Mouse (Mus musculus) intestine, embryonic 15.5 days (tissue): Measurements from ENCODE around the gene Mcee. TPM values are rescaled to one million over a fixed set of nuclear protein-coding genes. Genes with fewer than 3 reads are reported as not detected.

Source experiments
- ATAC-seq: fragments of 200-750 bp; cut with Nextera tagmentation; 2 replicates; pipeline ENCODE4 v1.8.0; 2017; ENCODE audit warnings: moderate TSS enrichment, moderate library complexity
- H3K27ac ChIP-seq: fragments of 300-500 bp; sonication (generic); 2 replicates; pipeline ENCODE4 v1.5.1; 2015; ENCODE audit warnings: mild to moderate bottlenecking, inconsistent platforms
- H3K27me3 ChIP-seq: fragments of 300-500 bp; sonication (generic); replicated peaks from 2 replicates; pipeline ENCODE4 v1.6.1; 2015; ENCODE audit warnings: inconsistent platforms
- H3K36me3 ChIP-seq: fragments of 300-500 bp; sonication (generic); 2 replicates; pipeline ENCODE4 v1.6.1; 2015; ENCODE audit warnings: inconsistent platforms
- H3K4me1 ChIP-seq: fragments of 300-500 bp; sonication (generic); replicated peaks from 2 replicates; pipeline ENCODE4 v1.6.1; 2015; ENCODE audit warnings: inconsistent platforms
- H3K4me2 ChIP-seq: fragments of 300-500 bp; sonication (generic); replicated peaks from 2 replicates; pipeline ENCODE4 v1.6.1; 2015; ENCODE audit warnings: mild to moderate bottlenecking, inconsistent platforms
- H3K4me3 ChIP-seq: fragments of 300-500 bp; sonication (generic); replicated peaks from 2 replicates; pipeline ENCODE4 v1.5.1; 2015; ENCODE audit warnings: inconsistent platforms
- H3K9ac ChIP-seq: fragments of 300-500 bp; sonication (generic); 2 replicates; pipeline ENCODE4 v1.6.1; 2015; ENCODE audit warnings: inconsistent platforms
- H3K9me3 ChIP-seq: fragments of 300-500 bp; sonication (generic); 2 replicates; pipeline ENCODE4 v1.6.1; 2016; ENCODE audit warnings: inconsistent platforms
- WGBS: fragments of 180-500 bp; shearing (Covaris S2); methylation state at CpG from one replicate; pipeline ENCODE4 v1.1.7; 2015; 5-methylcytosine and 5-hydroxymethylcytosine counted together
- polyA plus RNA-seq: library from polyadenylated mRNA; unstranded; fragments of >200 nt; fragmentation: Nextera tagmentation; extraction: Ambion mirVana; gene quantifications from 2 replicates; pipeline ENCODE4 v1.2.1, GENCODE M21; 2015

Mcee gene
- polyA plus RNA-seq = 109 and 111 TPM in 2 replicates

DNA sequence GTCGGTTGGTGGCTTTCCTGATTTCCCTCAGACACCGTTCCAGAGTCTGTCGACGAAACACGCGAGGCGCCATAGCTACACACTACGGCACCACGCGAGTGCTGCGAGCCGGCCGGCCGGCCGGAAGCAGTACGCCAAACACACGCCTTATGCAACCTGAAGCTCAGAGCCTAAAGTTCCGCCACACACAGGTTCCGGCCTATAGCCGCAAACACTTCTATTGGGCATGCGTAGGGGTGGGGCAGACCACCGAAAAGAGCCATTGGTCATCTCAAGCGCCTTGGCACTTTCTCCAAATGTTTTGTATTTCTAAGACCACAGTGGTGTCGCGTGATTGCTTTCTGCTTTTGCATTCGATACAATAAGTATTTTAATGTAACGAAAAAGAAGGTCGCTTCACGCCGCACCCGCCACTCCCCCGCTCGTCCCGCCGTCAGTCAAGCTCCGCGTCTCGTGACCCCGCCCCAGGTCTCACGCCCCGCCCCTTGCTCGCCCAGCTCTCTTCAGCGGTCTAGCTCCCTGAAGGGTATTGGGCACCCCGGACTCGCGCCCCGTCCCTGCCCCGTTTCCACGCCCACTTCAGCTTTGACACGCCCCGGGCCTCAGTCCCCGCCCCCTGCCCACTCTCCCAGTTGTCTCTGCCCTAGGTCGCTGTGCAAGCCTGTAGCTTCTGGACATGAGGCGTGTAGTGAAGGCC lies at the start of gene Mcee, which contains the start of gene Mphosph10:
TSS of gene Mcee (plus strand) at position 486 of the 697 bp plus-strand sequence.
TSS of gene Mphosph10 (minus strand) at position 147 of the 697 bp plus-strand sequence.
- H3K27ac ChIP-seq = peak within 1 kb of the TSS; percentile 86
- no peaks in the 10 kb centered on the region for H3K36me3 ChIP-seq
- peak within 1 kb of the TSS; percentile 81 for H3K4me3 ChIP-seq
- peak; percentile 99 for ATAC-seq
- no peaks in the 10 kb centered on the region for H3K27me3 ChIP-seq
- peak within 1 kb of the TSS; percentile 88 for H3K4me2 ChIP-seq
- H3K4me1 ChIP-seq = no peaks in the 10 kb centered on the region
- 1% methylated on average over 54 of the region's 54 CpGs for WGBS
- no peaks in the 10 kb centered on the region for H3K9me3 ChIP-seq
- peak within 1 kb of the TSS; percentile 90 for H3K9ac ChIP-seq

DNA sequence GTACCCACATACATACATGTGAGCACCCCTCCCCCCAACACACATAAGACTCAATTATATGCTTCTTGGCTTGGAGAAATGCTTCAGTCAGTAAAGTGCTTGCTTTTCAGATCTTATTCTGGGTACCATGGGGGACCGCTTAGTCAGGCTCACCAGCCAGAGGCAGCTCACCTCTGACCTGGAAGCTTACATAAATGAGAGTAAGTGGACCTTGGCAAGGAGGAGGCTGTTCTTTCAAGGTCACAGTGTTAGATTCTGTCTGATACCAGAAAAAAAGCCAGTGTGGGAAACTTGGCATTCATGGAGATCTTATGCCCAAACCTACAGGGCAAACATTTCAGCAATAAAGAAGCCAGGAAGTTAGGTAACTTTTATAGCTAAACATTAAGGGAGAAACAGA lies 44.6 kb upstream of the Mcee start:
- Histone ChIP-seq H3K27me3 (no peaks in the 10 kb centered on the region), H3K4me1 (no peaks in the 10 kb centered on the region), H3K27ac (no peak overlapping the region), H3K4me2 (no peak overlapping the region), H3K9me3 (no peaks in the 10 kb centered on the region), H3K9ac (no peak overlapping the region), H3K4me3 (no peak overlapping the region), H3K36me3 (peaks cover 5% of the 10 kb centered on the region; the same call in 1 of the 2 replicates)
- WGBS = 93% methylated on average over 1 of the region's 1 CpGs
- ATAC-seq = no peak

DNA sequence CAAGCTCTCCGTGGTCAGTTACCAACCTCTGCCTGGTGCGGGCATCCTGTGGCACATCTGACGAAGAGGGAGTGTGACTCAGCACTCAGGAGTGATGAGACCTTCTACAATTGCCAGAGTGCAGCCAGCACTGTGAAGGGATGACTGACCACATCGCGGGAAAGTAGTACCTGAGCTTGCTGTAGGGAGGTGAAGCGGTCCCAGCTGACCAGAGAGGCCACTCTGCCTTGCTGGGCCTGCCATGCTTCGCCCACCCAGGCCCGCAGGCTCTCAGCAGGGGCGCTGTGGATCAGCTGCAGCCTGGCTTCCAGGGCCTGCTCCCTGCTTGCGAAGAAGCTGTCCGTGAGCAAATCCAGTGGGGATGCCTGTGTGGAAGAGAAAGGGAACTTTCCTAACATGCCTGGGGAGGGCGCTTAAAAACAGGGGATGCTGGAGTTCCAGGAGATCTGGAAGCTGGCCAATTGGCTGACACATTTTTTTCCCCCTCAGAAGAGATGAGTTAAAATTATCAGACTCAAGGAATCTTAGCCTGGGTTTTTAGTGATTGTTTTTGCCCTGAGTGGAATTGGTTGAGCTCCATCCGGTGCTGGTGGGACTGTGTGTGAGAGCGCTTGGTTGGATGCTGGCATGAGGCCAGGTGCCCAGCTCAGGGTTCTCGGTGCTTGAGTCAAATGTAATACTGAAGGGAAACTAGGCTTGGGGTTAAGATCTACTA lies 43.1 kb upstream of the Mcee start:
- H3K9me3 ChIP-seq = no peaks in the 10 kb centered on the region
- no peak overlapping the region for H3K4me2 ChIP-seq
- no peak for ATAC-seq
- H3K4me3 ChIP-seq = no peak overlapping the region
- no peaks in the 10 kb centered on the region for H3K27me3 ChIP-seq
- H3K4me1 ChIP-seq = no peaks in the 10 kb centered on the region
- 86% methylated on average over 15 of the region's 15 CpGs for WGBS
- H3K36me3 ChIP-seq = peaks cover 5% of the 10 kb centered on the region; the same call in 1 of the 2 replicates
- H3K27ac ChIP-seq = no peak overlapping the region
- H3K9ac ChIP-seq = no peak overlapping the region

DNA sequence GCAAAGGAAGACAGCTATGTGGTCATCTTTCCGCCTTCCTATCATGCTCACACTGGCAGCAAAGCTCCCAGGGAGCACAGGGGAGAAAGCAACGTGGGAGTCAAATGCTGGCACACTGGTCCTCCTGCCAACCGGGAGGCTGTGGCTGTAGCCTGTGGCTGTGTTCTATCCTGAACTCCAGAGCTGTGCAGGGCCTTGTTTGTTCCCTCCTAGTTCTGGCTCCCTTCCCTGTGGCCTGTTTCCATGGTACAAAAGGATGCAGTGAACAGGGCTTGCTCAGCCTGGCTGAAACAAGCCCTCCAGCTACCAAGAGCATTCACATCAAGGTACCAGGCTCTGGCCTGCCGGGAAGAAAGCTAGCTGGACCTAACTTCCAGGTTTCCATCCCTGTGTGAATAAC lies 41.3 kb upstream of the Mcee start:
- Histone ChIP-seq H3K4me3 (no peak overlapping the region), H3K27me3 (no peaks in the 10 kb centered on the region), H3K4me2 (no peak overlapping the region), H3K9me3 (no peaks in the 10 kb centered on the region), H3K9ac (no peak overlapping the region), H3K36me3 (peaks cover 5% of the 10 kb centered on the region; the same call in 1 of the 2 replicates), H3K27ac (no peak overlapping the region), H3K4me1 (no peaks in the 10 kb centered on the region)
- ATAC-seq = no peak
- 88% methylated on average over 4 of the region's 4 CpGs for WGBS

DNA sequence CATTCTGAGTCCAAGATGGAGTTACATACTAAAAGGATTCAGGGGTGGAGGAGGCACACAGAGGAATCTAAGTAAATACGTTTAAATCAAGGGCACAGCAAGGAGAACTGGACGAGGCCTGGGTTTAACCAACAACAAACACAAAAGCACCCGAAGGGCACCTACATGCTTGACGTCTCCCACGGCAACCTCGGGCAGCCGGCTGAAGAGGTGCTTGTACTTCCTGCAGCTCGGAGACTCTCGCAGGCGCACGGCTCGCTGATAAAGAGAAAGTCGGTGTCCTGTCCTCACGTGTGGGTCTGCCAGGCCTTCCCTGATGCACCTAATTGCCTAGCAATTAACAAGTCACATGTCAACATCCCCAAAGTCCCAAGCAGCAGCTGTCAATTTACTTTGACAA lies 38.2 kb upstream of the Mcee start:
- no peak for ATAC-seq
- no peak overlapping the region for H3K4me2 ChIP-seq
- no peak overlapping the region for H3K4me3 ChIP-seq
- H3K27ac ChIP-seq = no peak overlapping the region
- no peak overlapping the region for H3K9ac ChIP-seq
- 73% methylated on average over 14 of the region's 14 CpGs for WGBS
- peaks cover 14% of the 10 kb centered on the region for H3K36me3 ChIP-seq
- H3K4me1 ChIP-seq = no peaks in the 10 kb centered on the region
- H3K9me3 ChIP-seq = no peaks in the 10 kb centered on the region
- H3K27me3 ChIP-seq = no peaks in the 10 kb centered on the region

DNA sequence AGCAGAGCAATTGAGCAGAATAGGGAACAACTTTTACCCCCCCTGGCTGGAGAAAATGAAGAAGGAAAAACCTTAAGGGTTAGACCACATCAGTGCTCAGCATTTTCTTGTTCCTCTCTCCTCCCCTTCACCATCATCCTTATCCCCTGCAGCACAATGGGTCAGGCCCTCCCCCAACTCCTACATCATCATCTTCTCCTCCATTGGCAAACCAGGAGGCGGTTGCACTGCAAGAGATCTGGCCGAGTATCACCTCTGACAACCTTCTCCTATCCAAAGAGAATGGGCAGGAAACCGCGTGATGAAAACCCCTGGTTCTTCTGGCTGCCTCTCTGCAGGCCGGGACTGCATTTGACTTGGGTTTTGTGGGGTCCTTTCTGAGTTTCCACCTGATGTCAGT lies 35.7 kb upstream of the Mcee start:
- no peak overlapping the region for H3K9ac ChIP-seq
- 0 out of 2 replicates have a peak, but pooled peaks cover 3% of the 10 kb centered on the region for H3K4me1 ChIP-seq
- H3K27me3 ChIP-seq = no peaks in the 10 kb centered on the region
- ATAC-seq = no peak
- no peak overlapping the region for H3K4me2 ChIP-seq
- no peaks in the 10 kb centered on the region for H3K9me3 ChIP-seq
- H3K36me3 ChIP-seq = peaks cover 12% of the 10 kb centered on the region
- H3K27ac ChIP-seq = no peak overlapping the region
- H3K4me3 ChIP-seq = no peak overlapping the region
- 87% methylated on average over 5 of the region's 5 CpGs for WGBS

DNA sequence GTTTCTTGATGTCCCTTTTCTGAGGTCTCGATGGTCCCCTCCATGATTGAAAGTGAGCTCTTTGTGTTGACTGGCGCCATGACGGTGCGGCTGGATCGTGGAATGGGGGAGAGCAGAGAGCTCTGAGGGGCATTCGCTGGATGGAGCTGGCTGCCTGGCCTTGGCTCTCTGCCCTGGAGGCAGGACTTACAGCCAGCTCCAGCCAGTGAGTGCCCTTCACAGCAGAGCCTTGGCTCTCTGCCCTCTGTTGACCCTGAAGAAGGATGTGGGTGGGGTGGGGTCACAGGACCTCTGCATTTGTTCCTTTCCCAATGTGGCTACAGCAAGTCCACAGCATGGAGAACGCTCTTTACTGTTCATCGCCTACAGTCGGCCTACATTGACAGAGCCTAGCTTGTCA lies 35.0 kb upstream of the Mcee start:
- Histone ChIP-seq H3K4me3 (no peak overlapping the region), H3K4me2 (no peak overlapping the region), H3K9me3 (no peaks in the 10 kb centered on the region), H3K36me3 (peaks cover 18% of the 10 kb centered on the region), H3K27ac (no peak overlapping the region), H3K27me3 (no peaks in the 10 kb centered on the region), H3K4me1 (0 out of 2 replicates have a peak, but pooled peaks cover 3% of the 10 kb centered on the region), H3K9ac (no peak overlapping the region)
- 92% methylated on average over 9 of the region's 9 CpGs for WGBS
- ATAC-seq = no peak

DNA sequence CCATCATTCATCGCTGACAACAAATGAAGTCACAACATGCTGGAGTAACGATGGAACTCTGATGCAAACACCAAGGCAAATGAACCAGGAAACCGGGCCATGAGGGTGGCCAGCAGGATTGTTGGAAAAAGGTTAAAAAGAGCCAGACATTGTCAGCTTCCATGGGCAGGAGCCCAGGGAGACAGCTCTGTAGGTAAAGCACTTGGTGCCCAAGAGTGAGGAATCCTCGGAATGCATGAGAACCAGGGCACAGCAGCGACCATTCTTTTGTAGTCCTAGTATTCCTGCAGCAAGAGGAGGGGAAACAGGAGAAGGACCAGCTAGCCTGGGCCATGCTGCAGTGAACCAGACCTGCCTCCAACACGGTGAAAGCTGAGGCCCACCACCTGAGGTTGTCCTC lies 33.7 kb upstream of the Mcee start:
- no peak overlapping the region for H3K4me2 ChIP-seq

DNA sequence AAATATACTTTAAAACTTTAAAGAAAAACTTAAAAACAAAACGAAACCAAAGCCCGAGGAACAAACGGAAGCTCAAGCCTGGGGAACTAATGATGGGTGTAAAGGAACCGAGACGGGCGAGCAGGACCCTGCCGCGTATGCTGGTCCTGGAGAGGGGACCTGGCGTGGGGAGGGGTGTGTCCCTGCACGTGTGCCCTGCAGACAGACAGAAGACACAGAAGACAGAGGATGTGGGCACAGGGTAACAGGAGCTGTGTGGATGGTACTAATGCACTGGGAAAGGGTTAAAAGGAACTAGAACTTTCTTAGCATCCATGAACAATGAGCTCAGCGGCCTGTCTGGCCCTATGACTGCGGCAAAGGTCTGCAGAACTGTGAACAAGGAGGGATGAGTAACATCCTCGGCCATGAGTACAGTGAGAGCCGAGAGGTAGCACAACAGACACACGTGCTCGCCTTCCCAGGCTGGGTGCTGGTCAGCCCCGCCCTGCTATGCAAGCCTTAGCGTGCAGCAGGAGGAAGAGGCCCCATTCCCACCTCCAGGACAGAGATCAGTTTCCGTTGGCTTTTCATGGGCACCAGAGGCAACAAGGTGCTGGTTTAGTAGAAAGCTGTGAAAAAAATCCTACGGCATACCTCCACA lies 32.3 kb upstream of the Mcee start:
- ATAC-seq = peak; percentile 93
- H3K36me3 ChIP-seq = peaks cover 24% of the 10 kb centered on the region
- no peaks in the 10 kb centered on the region for H3K9me3 ChIP-seq
- 0 out of 2 replicates have a peak, but pooled peaks cover 3% of the 10 kb centered on the region for H3K4me1 ChIP-seq
- H3K4me3 ChIP-seq = no peak overlapping the region
- H3K9ac ChIP-seq = no peak overlapping the region; the same call in 1 of the 2 replicates
- WGBS = 79% methylated on average over 20 of the region's 20 CpGs
- no peaks in the 10 kb centered on the region for H3K27me3 ChIP-seq
- H3K27ac ChIP-seq = no peak overlapping the region
- H3K4me2 ChIP-seq = no peak overlapping the region

More for the DNA sequence above, 33.7 kb upstream of the Mcee start:
- 84% methylated on average over 6 of the region's 6 CpGs for WGBS
- ATAC-seq = no peak
- Histone ChIP-seq H3K4me3 (no peak overlapping the region), H3K27me3 (no peaks in the 10 kb centered on the region), H3K27ac (no peak overlapping the region), H3K9me3 (no peaks in the 10 kb centered on the region), H3K9ac (no peak overlapping the region), H3K36me3 (peaks cover 24% of the 10 kb centered on the region), H3K4me1 (0 out of 2 replicates have a peak, but pooled peaks cover 3% of the 10 kb centered on the region)

DNA sequence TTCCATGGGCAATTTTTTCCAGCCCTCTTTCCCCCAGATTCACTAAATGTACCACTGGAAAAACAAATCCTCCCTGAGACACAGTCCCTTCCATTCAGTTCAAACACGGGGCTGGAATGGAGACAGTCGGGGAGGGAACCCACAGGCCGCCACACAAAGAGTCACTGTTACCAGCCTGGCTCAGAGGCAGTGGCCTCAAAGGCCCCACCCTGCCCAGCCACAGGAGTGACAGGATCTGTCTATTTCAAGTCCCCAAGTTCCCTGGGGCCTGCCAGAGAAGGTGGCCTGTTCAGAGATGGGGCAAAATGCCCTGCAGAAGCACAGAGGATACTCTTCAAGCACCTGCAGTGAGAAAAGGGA lies 31.8 kb upstream of the Mcee start:
- no peak overlapping the region for H3K27ac ChIP-seq
- WGBS = 68% methylated on average over 3 of the region's 3 CpGs
- no peaks in the 10 kb centered on the region for H3K9me3 ChIP-seq
- peaks cover 24% of the 10 kb centered on the region for H3K36me3 ChIP-seq
- H3K9ac ChIP-seq = no peak overlapping the region
- 0 out of 2 replicates have a peak, but pooled peaks cover 3% of the 10 kb centered on the region for H3K4me1 ChIP-seq
- no peak overlapping the region for H3K4me2 ChIP-seq
- H3K4me3 ChIP-seq = no peak overlapping the region
- no peaks in the 10 kb centered on the region for H3K27me3 ChIP-seq
- peak; percentile 83 for ATAC-seq

DNA sequence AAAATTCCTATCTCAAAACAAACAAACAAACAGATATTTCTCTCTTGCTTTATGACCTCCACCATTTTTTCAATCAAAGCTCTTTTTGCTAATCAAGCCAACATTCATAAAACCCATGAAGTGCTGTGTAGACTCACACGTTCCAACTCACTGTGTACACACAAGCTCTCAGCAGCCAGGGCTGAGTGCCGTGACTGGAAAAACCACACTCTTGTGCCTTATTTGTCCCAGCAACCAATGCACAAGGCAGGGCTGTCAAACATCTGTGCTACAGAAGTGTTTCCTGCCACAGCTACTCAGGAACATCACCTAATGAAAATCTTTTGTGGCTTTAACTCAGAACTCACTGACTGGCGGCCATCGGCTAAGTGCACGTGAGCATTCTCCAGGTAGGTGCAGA lies 26.5 kb upstream of the Mcee start:
- 93% methylated on average over 5 of the region's 5 CpGs for WGBS
- Histone ChIP-seq H3K36me3 (peaks cover 17% of the 10 kb centered on the region), H3K9me3 (no peaks in the 10 kb centered on the region), H3K27ac (no peak overlapping the region), H3K9ac (no peak overlapping the region), H3K4me2 (no peak overlapping the region), H3K4me3 (no peak overlapping the region), H3K27me3 (no peaks in the 10 kb centered on the region), H3K4me1 (no peaks in the 10 kb centered on the region)
- ATAC-seq = no peak

DNA sequence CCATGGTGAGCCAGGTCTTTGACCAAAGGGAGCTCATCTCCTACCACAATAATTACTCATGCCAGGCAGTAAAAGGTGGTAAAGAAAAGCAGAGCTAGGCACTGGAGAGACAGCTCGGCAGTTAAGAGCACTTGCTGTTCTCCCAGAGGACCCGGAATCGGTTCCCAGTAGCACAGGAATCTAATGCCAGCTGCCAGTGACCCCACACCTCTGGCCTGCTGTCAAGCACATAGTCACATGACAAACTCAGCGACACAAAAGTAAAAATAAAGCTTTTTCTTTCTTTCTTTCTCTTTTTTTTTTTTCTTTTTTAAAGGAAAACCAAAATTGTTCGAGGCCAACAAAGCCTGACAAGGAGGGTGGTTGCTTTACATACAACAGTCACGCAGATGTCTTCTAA lies 22.6 kb upstream of the Mcee start:
- H3K27me3 ChIP-seq = no peaks in the 10 kb centered on the region
- H3K27ac ChIP-seq = no peak overlapping the region
- no peak for ATAC-seq
- no peak overlapping the region for H3K4me3 ChIP-seq
- H3K9me3 ChIP-seq = no peaks in the 10 kb centered on the region
- H3K4me2 ChIP-seq = no peak overlapping the region
- H3K36me3 ChIP-seq = peaks cover 3% of the 10 kb centered on the region; the same call in 1 of the 2 replicates
- H3K9ac ChIP-seq = no peak overlapping the region
- 0 out of 2 replicates have a peak, but pooled peaks cover 3% of the 10 kb centered on the region for H3K4me1 ChIP-seq
- WGBS = 93% methylated on average over 6 of the region's 6 CpGs
